Mouse (Mus musculus): ENCODE measurements around the gene Ccer2.

DNA sequence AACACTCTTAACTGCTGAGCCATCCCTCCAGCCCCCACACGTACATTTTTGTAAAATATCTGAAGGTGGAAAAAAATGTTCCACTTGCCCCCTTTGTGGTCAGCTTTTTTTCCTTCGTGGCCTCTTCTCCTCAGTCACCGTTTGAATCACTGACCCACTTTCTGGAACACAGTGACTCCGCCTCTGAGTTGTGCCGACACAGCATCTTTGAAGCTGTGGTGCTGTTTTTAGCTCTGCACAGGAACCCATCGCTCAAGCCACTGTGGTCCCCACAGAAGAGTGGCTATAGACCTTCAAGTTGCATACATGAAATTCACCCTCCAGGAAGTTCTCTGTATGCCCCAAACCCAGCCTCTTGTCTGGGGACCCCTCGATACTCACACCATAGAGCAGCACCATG, 24.9 kb downstream of the Ccer2 start:
- TF ChIP-seq USF1 (IDR thresholded peaks at IDR 0.05; ENCODE audit: low read depth) (no peak), CTCF (IDR thresholded peaks at IDR 0.05; ENCODE audit: control insufficient read depth, insufficient read depth, insufficient read length) (no peak), MAX (IDR thresholded peaks at IDR 0.05) (no peak), FOSL1 (IDR thresholded peaks at IDR 0.05; ENCODE audit: insufficient read depth, low read length, poor library complexity, severe bottlenecking) (no peak), CEBPB (IDR thresholded peaks at IDR 0.05; ENCODE audit: low read depth) (no peak)
